Mouse (Mus musculus) stomach, embryonic 16.5 days (tissue): ENCODE measurements around the gene Adrb1. TPM values are rescaled to one million over a fixed set of nuclear protein-coding genes. Genes with fewer than 3 reads are reported as not detected.
"Not testable (repeated sequence)": the region's sequence is repeated elsewhere in the genome, so short reads cannot be mapped to it uniquely, and the experiment has no call there.

Experiments
- ATAC-seq: fragments of 200-750 bp; cut with Nextera tagmentation; 2 replicates; pipeline ENCODE4 v1.8.0; 2017; ENCODE audit warnings: moderate number of reproducible peaks, moderate TSS enrichment; ENCODE audit not compliant: insufficient read depth, low FRiP score
- H3K27ac ChIP-seq: fragments of 300-500 bp; sonication (generic); 2 replicates; pipeline ENCODE4 v1.5.1; 2014; ENCODE audit warnings: low read length
- H3K27me3 ChIP-seq: fragments of 300-500 bp; sonication (generic); 2 replicates; pipeline ENCODE4 v1.6.1; 2014; ENCODE audit warnings: low read length, control low read depth, mixed read lengths; ENCODE audit not compliant: control insufficient read depth, insufficient read depth
- H3K36me3 ChIP-seq: fragments of 300-500 bp; sonication (generic); 2 replicates; pipeline ENCODE4 v1.6.1; 2014; ENCODE audit warnings: low read length; ENCODE audit not compliant: control insufficient read depth, insufficient read depth
- H3K4me1 ChIP-seq: fragments of 300-500 bp; sonication (generic); 2 replicates; pipeline ENCODE4 v1.6.1; 2014; ENCODE audit warnings: low read length, control low read depth, mixed read lengths; ENCODE audit not compliant: control insufficient read depth, insufficient read depth
- H3K4me2 ChIP-seq: fragments of 300-500 bp; sonication (generic); 2 replicates; pipeline ENCODE4 v1.6.1; 2014; ENCODE audit warnings: low read depth, low read length, mixed read lengths
- H3K4me3 ChIP-seq: fragments of 300-500 bp; sonication (generic); replicated peaks from 2 replicates; pipeline ENCODE4 v1.5.1; 2014; ENCODE audit warnings: mild to moderate bottlenecking, low read length
- H3K9ac ChIP-seq: fragments of 300-500 bp; sonication (generic); 2 replicates; pipeline ENCODE4 v1.6.1; 2014; ENCODE audit warnings: low read length
- H3K9me3 ChIP-seq: fragments of 300-500 bp; sonication (generic); replicated peaks from 2 replicates; pipeline ENCODE4 v1.6.1; 2016; ENCODE audit warnings: low read length, control low read depth; ENCODE audit not compliant: control insufficient read depth
- WGBS: fragments of 180-500 bp; shearing (Covaris S2); extraction: QIAGEN DNeasy Blood & Tissue Kit; methylation state at CpG from one replicate; pipeline ENCODE4 v1.1.7; 2014; 5-methylcytosine and 5-hydroxymethylcytosine counted together
- polyA plus RNA-seq: library from polyadenylated mRNA; unstranded; fragments of >200 nt; fragmentation: Nextera tagmentation; extraction: Ambion mirVana; gene quantifications from 2 replicates; pipeline ENCODE4 v1.2.1, GENCODE M21; 2015

Gene Adrb1
- polyA plus RNA-seq, 1 experiment from 2014 or later = 0.34 TPM

DNA sequence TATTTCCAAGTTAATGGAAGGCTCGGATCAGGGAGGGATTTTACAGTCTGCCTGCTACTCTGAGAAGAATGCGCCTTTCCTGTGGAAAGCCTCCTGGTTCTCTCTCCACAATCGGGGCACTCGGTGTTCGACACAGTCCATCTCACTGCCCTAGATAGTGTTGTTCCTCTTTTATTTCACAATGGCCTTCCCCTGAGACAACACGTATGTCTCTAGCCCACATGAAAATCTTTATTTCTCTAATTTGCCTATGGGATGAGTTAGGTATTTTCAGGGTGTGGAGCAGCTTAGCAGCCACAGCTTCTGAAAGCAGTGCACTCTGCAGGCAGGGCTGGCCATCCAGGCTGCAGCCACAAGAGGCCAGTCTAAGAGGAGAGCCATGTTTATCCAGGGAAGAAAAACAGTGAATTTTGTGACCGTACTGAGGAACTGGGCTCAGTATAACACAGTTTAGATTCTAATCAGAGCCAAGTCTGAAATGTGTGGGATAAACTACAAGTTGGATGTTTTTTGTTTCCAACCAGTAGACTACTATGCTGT is 12.1 kb downstream of the Adrb1 start:
- Histone ChIP-seq H3K36me3 (no peaks in the 10 kb centered on the region), H3K4me2 (no peak overlapping the region), H3K27me3 (no peaks in the 10 kb centered on the region), H3K4me1 (no peaks in the 10 kb centered on the region), H3K4me3 (no peak overlapping the region), H3K27ac (no peak overlapping the region), H3K9ac (no peak overlapping the region), H3K9me3 (no peaks in the 10 kb centered on the region)
- no peak for ATAC-seq
- WGBS = 68% methylated on average over 7 of the region's 7 CpGs

GRCm38 (mm10) chr19:56735747-56736146 is 13.7 kb downstream of the Adrb1 start:
- Histone ChIP-seq H3K27me3 (no peaks in the 10 kb centered on the region), H3K9me3 (no peaks in the 10 kb centered on the region), H3K9ac (no peak overlapping the region), H3K4me2 (no peak overlapping the region), H3K36me3 (no peaks in the 10 kb centered on the region), H3K4me1 (no peaks in the 10 kb centered on the region), H3K27ac (no peak overlapping the region), H3K4me3 (no peak overlapping the region)
- 38% methylated on average over 4 of the region's 4 CpGs for WGBS
- ATAC-seq = no peak

GRCm38 (mm10) chr19:56736287-56736686 is 14.3 kb downstream of the Adrb1 start:
- Histone ChIP-seq H3K4me3 (no peak overlapping the region), H3K4me2 (no peak overlapping the region), H3K9me3 (no peaks in the 10 kb centered on the region), H3K36me3 (no peaks in the 10 kb centered on the region), H3K9ac (no peak overlapping the region), H3K4me1 (no peaks in the 10 kb centered on the region), H3K27ac (no peak overlapping the region), H3K27me3 (no peaks in the 10 kb centered on the region)
- ATAC-seq = no peak
- 44% methylated on average over 5 of the region's 5 CpGs for WGBS

GRCm38 (mm10) chr19:56745061-56745460 is 23.1 kb downstream of the Adrb1 start:
- no peak overlapping the region for H3K4me2 ChIP-seq
- H3K4me3 ChIP-seq = no peak overlapping the region
- ATAC-seq = no peak
- no peaks in the 10 kb centered on the region for H3K27me3 ChIP-seq
- no peak overlapping the region for H3K9ac ChIP-seq
- no peaks in the 10 kb centered on the region for H3K9me3 ChIP-seq
- no peaks in the 10 kb centered on the region for H3K36me3 ChIP-seq
- H3K27ac ChIP-seq = no peak overlapping the region
- WGBS = 72% methylated on average over 7 of the region's 7 CpGs
- H3K4me1 ChIP-seq = no peaks in the 10 kb centered on the region

DNA sequence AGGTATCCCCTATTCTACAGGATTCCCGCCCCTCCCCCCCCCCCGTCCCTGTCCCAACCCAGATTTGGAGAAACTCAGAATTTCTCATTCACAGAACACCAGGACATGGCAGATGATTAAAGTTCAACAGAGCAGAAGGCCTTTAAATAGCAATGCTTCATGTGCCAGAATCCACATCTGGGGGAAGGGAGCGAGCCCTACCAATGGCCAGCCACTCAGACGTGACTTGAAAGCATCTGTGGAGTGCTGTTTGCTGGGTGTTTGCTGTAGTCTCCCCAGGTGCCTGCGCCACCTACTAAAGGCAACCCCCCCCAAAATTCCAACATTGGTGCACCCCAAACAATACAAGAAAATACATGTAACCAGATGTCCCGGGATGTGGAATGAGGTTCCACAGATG is 23.5 kb downstream of the Adrb1 start:
- H3K4me3 ChIP-seq = no peak overlapping the region
- H3K4me2 ChIP-seq = no peak overlapping the region
- no peak for ATAC-seq
- H3K9ac ChIP-seq = no peak overlapping the region
- H3K27me3 ChIP-seq = no peaks in the 10 kb centered on the region
- 74% methylated on average over 6 of the region's 6 CpGs for WGBS
- H3K9me3 ChIP-seq = no peaks in the 10 kb centered on the region
- H3K4me1 ChIP-seq = no peaks in the 10 kb centered on the region
- no peak overlapping the region for H3K27ac ChIP-seq
- H3K36me3 ChIP-seq = no peaks in the 10 kb centered on the region

DNA sequence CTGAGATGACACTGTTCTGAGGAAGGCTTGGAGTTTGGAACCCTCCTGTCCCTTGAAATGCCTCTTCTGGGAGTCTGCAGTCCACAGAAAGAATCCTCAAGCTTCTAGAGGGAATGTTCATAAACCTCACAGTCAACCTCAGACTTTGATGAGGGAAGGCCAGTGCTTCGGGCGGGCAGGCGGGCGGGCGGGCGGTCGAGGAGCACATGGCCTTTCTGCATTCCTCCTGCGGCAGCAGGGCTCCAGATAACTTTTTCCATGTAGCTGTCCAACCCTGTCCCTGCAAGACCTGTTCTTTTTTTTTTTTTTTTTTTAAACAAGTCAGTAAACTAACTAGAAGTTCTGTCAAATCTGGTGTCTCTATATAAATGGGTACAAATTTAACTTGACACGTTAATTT is 24.6 kb downstream of the Adrb1 start:
- Histone ChIP-seq H3K27ac (no peak overlapping the region), H3K4me3 (no peak overlapping the region), H3K4me1 (no peaks in the 10 kb centered on the region), H3K9me3 (no peaks in the 10 kb centered on the region), H3K27me3 (no peaks in the 10 kb centered on the region), H3K36me3 (no peaks in the 10 kb centered on the region), H3K9ac (no peak overlapping the region), H3K4me2 (no peak overlapping the region)
- WGBS = 76% methylated on average over 9 of the region's 9 CpGs
- no peak for ATAC-seq

- ATAC-seq = no peak
These were observed 25.9 kb downstream of the Adrb1 start for GRCm38 (mm10) chr19:56747878-56748277.

DNA sequence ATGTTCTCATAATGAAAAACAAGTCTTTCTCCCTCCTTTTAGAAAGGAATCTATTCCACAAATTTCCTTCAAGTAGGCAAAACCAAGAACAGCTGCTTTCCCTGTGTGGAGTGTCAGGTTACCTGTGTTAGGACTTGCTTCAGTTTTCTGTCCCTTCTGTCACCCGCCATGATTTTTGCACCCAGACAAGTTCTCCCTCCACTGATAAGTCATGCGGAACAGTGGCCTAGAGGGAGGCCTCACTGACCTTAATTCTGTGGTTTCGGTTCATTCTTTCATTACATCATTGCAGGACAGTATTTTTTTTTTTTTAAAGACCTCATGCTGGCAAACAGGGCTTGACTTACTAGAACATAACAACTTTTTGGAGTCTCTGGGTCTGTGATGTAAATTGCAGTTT is 27.3 kb downstream of the Adrb1 start:
- H3K27ac ChIP-seq = no peak overlapping the region
- WGBS = 48% methylated on average over 3 of the region's 3 CpGs

More at GRCm38 (mm10) chr19:56747878-56748277, 25.9 kb downstream of the Adrb1 start:
- no peak overlapping the region for H3K27ac ChIP-seq
- H3K4me2 ChIP-seq = no peak overlapping the region
- H3K36me3 ChIP-seq = no peaks in the 10 kb centered on the region
- H3K4me3 ChIP-seq = no peak overlapping the region
- WGBS = 65% methylated on average over 10 of the region's 10 CpGs
- no peak overlapping the region for H3K9ac ChIP-seq
- no peaks in the 10 kb centered on the region for H3K9me3 ChIP-seq
- H3K27me3 ChIP-seq = no peaks in the 10 kb centered on the region
- H3K4me1 ChIP-seq = no peaks in the 10 kb centered on the region

GRCm38 (mm10) chr19:56750709-56751108 is 28.7 kb downstream of the Adrb1 start:
- H3K9ac ChIP-seq = no peak overlapping the region
- no peak overlapping the region for H3K27ac ChIP-seq
- H3K4me3 ChIP-seq = no peak overlapping the region
- H3K27me3 ChIP-seq = no peaks in the 10 kb centered on the region
- WGBS = 47% methylated on average over 4 of the region's 4 CpGs
- H3K9me3 ChIP-seq = no peaks in the 10 kb centered on the region
- H3K4me1 ChIP-seq = no peaks in the 10 kb centered on the region
- no peaks in the 10 kb centered on the region for H3K36me3 ChIP-seq
- no peak overlapping the region for H3K4me2 ChIP-seq
- ATAC-seq = no peak

More for the DNA sequence above, 27.3 kb downstream of the Adrb1 start:
- H3K4me1 ChIP-seq = no peaks in the 10 kb centered on the region
- no peak overlapping the region for H3K4me2 ChIP-seq
- no peak for ATAC-seq
- H3K9ac ChIP-seq = no peak overlapping the region
- H3K36me3 ChIP-seq = no peaks in the 10 kb centered on the region
- no peaks in the 10 kb centered on the region for H3K27me3 ChIP-seq
- no peak overlapping the region for H3K4me3 ChIP-seq
- H3K9me3 ChIP-seq = no peaks in the 10 kb centered on the region

GRCm38 (mm10) chr19:56754456-56754855 is 32.5 kb downstream of the Adrb1 start:
- ATAC-seq, H3K9me3 ChIP-seq, H3K4me2 ChIP-seq, H3K9ac ChIP-seq, H3K36me3 ChIP-seq, H3K4me1 ChIP-seq, H3K27me3 ChIP-seq, H3K4me3 ChIP-seq, H3K27ac ChIP-seq: not testable (repeated sequence)
- 87% methylated on average over 2 of the region's 2 CpGs for WGBS
